Mouse (Mus musculus): ENCODE measurements around the gene Olfr380. TPM values are rescaled to one million over a fixed set of nuclear protein-coding genes. Genes with fewer than 3 reads are reported as not detected.

Gene Olfr380
- polyA plus RNA-seq (2012; rRNA removed) = not detected in 2 replicates

DNA sequence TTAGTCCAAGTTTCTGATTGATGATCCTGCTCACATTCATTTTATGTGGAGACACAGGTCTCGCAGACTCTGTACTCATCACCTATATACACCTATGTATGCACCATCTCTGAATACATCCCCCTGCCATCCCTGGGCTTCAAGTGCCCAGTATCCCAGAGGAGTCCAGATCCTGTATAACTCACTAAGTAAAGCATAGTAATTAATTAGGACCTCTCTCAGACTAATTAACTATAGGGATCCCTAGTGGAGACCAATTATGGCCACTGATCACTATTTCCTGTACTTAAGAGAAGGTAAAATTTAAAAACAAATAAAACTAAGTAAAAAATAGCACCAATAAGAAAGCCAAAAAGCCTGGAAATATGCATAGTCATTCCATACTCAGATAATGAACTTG lies at the start of gene Olfr380:
TSS of gene Olfr380 (minus strand) at position 101 of the 400 bp plus-strand sequence.
- DNase-seq (ENCODE audit: low read depth) = no peak

DNA sequence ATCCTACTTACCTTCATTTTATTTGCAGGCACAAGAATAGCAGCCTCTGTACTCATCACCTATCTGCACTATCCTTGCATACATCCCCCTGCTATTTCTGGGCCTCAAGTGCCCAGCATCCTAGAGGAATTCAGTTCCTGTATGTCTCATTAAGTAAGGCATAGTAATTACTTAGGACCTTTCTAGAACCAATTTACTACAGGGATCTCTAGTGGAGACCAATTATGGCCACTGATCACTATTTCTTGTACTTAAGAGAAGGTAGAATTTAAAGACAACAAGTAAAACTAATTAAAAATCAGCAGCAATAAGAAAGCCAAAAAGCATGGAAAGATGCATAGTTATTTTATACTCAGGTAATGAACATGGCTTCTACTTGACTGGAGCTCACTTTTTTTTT lies 34.2 kb upstream of the Olfr380 start, which contains the start of gene Olfr381:
TSS of gene Olfr381 (minus strand) at position 101 of the 400 bp plus-strand sequence.
- DNase-seq (ENCODE audit: low read depth) = no peak

DNA sequence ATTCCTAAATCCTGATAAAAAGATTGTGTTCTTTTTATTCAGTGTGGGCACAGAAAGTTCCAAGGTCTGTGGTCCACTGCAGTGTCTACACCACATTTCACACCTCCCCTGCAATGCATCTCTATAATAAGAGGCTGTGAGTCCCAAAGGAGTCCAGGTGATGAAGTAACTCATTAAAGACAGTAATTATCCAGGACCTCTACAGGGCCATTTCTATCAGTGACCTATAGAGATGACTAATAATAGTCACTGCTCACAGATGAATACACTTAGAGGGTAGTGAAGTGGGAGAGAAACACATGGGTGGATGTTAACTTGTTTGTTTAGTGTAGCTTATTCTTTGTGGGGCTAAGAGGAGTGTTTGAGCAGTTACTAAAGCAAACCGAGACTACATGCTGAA lies 28.9 kb downstream of the Olfr380 start, which contains the start of gene Olfr378:
TSS of gene Olfr378 (minus strand) at position 101 of the 400 bp plus-strand sequence.
- DNase-seq (ENCODE audit: low read depth) = no peak

Other genes starting within 250 kb of the Olfr380 start
- gene Trpv1, start 223.2 kb downstream of the Olfr380 start, polyA plus RNA-seq (2012; rRNA removed) = 3.6 and 4.5 TPM in 2 replicates
- 0.18 and 0.25 TPM in 2 replicates for gene Trpv3, start 190.1 kb downstream of the Olfr380 start, polyA plus RNA-seq (2012; rRNA removed)
- gene Aspa, start 127.9 kb downstream of the Olfr380 start, polyA plus RNA-seq (2012; rRNA removed) = 8.6 and 12.7 TPM in 2 replicates
- gene Gm49340, start 127.8 kb downstream of the Olfr380 start, polyA plus RNA-seq (2012; rRNA removed) = 0.04 TPM in 1 of 2 replicates, not detected in the other
- gene Spata22, start 127.8 kb downstream of the Olfr380 start, polyA plus RNA-seq (2012; rRNA removed) = 0.19 and 0.22 TPM in 2 replicates
- gene Olfr20, start 106.7 kb downstream of the Olfr380 start, polyA plus RNA-seq (2012; rRNA removed) = 0.23 and 0.34 TPM in 2 replicates
- gene Olfr376, start 86.3 kb downstream of the Olfr380 start, polyA plus RNA-seq (2012; rRNA removed) = not detected in 2 replicates
- not detected in 2 replicates for gene Olfr1, start 57.9 kb downstream of the Olfr380 start, polyA plus RNA-seq (2012; rRNA removed)
- gene Olfr378, start 29.0 kb downstream of the Olfr380 start, polyA plus RNA-seq (2012; rRNA removed) = not detected in 2 replicates
- gene Olfr381, start 34.1 kb upstream of the Olfr380 start, polyA plus RNA-seq (2012; rRNA removed) = not detected in 2 replicates
- not detected in 2 replicates for gene Olfr382, start 59.7 kb upstream of the Olfr380 start, polyA plus RNA-seq (2012; rRNA removed)
- not detected in 2 replicates for gene Olfr385, start 135.5 kb upstream of the Olfr380 start, polyA plus RNA-seq (2012; rRNA removed)
- not detected in 2 replicates for gene Olfr384, start 141.1 kb upstream of the Olfr380 start, polyA plus RNA-seq (2012; rRNA removed)
- gene Zfp735, start 231.3 kb upstream of the Olfr380 start, polyA plus RNA-seq (2012; rRNA removed) = not detected in 2 replicates

All from gonadal fat pad, adult 2 months (tissue).